Mouse (Mus musculus) T-helper 2 cell (primary cell): ENCODE measurements around the gene 1700001C02Rik.

Experiments
- in situ Hi-C: fragments of 300-600 bp; cut with MboI, MseI; formaldehyde crosslinking; loops from one replicate; pipeline ENCODE4 v1.15.1; 2025; ENCODE audit warnings: high pct_unique_total_duplicates

1700001C02Rik gene

GRCm38 (mm10) chr5:30493723-30494122 is 27.9 kb downstream of the 1700001C02Rik start:
- in situ Hi-C loops, result no loop called here

DNA sequence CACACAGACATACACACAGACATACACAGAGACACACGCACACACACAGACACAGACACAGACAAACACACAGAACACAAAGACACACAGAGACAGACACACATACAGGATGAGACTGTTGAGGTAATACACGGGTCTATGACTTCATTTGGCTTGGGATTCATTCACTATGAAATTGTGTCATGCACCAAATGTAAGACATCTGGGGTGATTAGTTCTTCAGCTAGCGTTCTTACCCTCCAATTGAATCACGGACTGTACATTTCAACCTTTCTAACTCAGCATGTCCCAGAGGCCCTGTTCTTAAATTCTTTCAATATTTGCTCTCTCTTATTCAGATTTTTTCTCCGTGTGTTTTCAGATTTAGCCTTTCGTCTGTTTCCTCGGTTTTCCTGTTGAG is 28.8 kb downstream of the 1700001C02Rik start:
- in situ Hi-C loops, result no loop called here

- in situ Hi-C loops, result no loop called here
Observed at GRCm38 (mm10) chr5:30495288-30495687, 29.4 kb downstream of the 1700001C02Rik start.

- in situ Hi-C loops, result no loop called here
Observed at GRCm38 (mm10) chr5:30496821-30497220, 31.0 kb downstream of the 1700001C02Rik start.

DNA sequence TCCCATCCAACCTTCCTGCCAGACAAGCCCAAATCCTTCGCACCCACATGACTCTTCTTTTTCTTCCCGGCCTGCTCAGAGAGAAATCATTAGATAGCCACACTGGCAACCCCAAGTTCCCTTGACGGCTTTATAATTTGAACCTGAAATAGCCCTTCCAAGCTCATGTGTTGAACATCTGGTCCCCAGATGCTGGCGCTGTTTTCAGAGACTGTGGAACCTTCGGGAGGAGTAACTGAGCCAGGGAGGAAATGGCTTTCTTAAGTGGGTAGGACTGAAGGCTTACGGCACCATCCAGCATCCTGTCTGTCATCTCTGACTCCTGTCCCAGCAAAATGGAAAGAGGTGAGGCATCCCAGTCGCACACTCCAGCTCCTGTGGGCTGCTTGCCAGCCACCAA is 31.5 kb downstream of the 1700001C02Rik start:
- in situ Hi-C loops, result no loop called here

DNA sequence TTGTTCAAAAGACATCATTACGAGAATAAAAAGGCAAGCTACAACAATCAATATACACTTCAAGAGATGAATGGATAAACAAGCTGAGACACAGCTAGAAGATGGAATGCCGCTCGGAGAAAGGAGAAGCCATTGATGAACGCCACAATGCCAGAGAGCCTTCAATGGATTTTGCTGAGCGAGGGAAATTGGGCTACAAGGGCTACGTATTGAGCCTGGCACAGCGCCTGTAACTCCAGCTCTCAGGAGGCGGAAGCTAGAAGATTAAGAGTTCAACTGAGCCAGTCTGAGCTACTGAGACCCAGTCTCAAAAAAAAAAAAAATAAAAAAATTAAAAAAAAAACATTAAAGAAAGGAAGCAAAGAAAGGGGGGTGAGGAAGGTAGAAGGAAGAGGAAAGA is 47.3 kb downstream of the 1700001C02Rik start:
- in situ Hi-C loops, result no loop called here

- in situ Hi-C loops, result loop anchor here (5.0 kb wide), 1 partner anchor 121 kb away; no protein-coding TSS in a partner anchor
Observed at GRCm38 (mm10) chr5:30516376-30516775, 50.5 kb downstream of the 1700001C02Rik start.

GRCm38 (mm10) chr5:30518108-30518507 is 52.3 kb downstream of the 1700001C02Rik start:
- in situ Hi-C loops, result loop anchor here (5.0 kb wide), 1 partner anchor 119 kb away; no protein-coding TSS in a partner anchor

GRCm38 (mm10) chr5:30518547-30518946 is 52.7 kb downstream of the 1700001C02Rik start:
- in situ Hi-C loops, result loop anchor here (5.0 kb wide), 1 partner anchor 119 kb away; no protein-coding TSS in a partner anchor

DNA sequence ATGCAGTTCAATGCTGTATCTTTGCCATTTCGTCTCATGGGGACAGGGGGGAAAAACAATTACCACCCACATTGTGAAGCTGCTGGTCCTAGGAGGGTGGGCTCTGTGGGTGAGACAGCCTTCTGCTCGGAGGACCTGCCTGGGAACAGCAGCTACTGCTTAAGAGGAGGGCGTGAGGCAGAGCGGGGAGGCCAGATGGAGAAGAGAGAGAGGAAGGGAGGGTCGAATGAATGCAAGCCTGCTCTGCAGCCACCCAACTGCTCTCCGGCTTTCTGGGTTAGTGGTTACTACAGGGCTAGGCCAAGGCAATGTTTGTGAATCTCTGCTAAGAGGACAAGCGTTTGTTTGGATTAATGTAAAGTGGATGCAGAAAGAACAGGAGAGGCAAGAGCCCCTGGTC is 53.6 kb downstream of the 1700001C02Rik start:
- in situ Hi-C loops, result loop anchor here (5.0 kb wide), 1 partner anchor 118 kb away; no protein-coding TSS in a partner anchor

GRCm38 (mm10) chr5:30520214-30520732 is 54.4 kb downstream of the 1700001C02Rik start:
- in situ Hi-C loops, result no loop called here

- in situ Hi-C loops, result no loop called here
Observed at GRCm38 (mm10) chr5:30522406-30522805, 56.6 kb downstream of the 1700001C02Rik start.

GRCm38 (mm10) chr5:30523131-30523530 is 57.3 kb downstream of the 1700001C02Rik start:
- in situ Hi-C loops, result no loop called here

- in situ Hi-C loops, result no loop called here
Observed at GRCm38 (mm10) chr5:30524213-30524612, 58.4 kb downstream of the 1700001C02Rik start.

DNA sequence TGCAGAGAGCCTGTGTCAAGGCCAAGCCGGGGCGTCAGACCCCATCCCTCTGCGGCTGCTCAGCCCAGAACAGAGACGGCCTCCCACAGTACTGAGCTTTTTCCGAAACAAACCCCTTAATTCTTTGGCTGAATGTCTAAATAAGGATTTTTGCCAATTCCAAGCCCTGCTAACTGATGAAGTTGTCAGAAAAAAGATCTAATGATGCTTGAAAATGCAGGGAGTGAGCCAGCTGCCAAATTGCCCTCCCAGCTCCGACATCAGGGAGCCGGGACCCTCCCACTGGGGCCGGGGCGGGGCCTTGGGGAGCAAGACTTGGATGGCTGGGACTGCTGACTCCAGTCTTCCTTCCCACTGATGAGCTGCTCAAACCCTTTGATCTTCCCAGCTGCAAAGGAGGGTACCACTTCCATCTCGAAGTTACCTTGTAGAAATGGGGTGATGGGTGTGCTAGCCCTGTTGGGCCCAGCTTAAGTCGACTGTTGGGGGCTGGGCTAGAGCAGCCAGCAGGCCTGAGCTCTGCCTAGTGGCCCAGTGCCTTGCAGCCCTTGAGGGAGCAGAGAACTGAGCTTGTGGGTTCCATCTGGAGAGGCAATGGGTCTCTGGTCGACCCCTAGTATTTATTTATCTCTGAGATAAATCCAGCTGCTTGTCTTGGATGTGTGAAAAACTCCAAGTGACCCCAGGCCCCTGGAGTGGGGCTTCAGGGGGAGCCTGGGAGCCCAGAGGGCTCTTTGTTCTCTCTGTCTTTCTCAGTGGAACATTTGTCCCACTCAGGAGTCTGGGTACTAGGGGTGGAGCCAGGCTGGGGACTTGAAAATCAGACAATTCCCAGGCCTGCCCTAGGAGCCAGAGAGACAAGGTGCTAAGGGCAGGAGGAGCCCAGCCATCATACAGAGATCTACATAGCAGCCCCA is 60.3 kb downstream of the 1700001C02Rik start:
- in situ Hi-C loops, result no loop called here

DNA sequence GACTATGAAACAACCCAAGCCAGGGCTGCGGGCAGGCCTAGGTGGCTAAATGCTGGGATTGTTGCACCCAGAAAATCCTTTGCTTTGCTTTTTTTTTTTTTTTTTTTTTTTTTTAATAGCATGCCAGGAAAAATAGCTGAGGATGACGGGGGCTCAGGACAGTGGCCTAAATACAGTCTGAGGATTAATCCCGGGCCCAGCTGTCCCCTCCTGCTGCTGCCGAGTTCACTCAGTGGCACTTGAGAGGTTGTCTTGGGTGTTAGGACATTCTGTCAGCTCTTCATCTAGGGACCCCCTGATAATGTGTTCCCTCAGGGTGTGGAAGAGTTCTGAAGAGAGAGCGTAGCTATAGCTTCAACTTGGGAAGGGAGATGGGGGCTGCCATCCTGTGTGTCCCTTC is 61.3 kb downstream of the 1700001C02Rik start:
- in situ Hi-C loops, result no loop called here

DNA sequence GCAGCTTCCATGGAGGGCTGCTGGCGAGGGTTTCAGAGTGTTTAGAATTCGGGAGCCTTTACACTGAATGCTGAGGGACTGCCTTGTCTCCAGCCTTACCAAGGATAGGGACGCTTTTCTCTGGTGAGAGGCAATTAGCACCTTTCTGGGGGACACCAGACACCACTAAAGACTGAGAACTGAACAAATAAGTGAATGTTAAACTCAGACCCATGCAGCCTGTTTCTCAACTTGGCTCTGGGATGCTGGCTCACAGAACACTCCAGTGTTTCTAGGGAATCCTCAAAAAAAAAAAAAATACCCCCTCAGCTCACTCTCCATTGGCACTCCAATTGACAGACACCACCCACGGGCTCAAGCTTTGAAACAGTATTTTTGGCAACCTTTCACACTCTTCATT is 63.1 kb downstream of the 1700001C02Rik start:
- in situ Hi-C loops, result no loop called here
